Mouse (Mus musculus): Measurements from ENCODE around the gene Sntb2. TPM values are rescaled to one million over a fixed set of nuclear protein-coding genes. Genes with fewer than 3 reads are reported as not detected.
"Not testable (repeated sequence)": the region's sequence is repeated elsewhere in the genome, so short reads cannot be mapped to it uniquely, and the experiment has no call there.

The Sntb2 gene
- polyA plus RNA-seq, 1 experiment from 2014 or later: 15.1 TPM

DNA sequence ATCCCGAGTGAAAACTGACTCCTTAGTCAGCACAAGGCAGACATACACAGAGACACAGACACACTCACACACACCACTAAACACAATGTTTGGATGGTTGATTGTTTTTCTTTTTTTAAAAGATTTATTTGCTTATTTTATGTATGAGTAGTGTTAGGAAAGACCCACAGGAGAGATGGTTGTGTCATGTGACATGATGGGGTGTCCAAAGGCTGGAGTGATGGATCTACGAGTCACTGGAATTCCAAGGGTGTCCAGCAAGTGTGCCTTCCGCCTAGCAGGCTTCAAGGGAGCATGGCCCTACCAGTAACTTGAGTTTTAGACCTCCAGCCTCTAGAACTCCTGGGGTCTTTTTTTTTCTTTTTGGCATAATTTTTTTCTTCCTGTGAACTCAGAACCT is 93.8 kb downstream of the Sntb2 start:
- Histone ChIP-seq H3K4me2 (ENCODE audit: low read length) (no peak overlapping the region), H3K36me3 (ENCODE audit: control insufficient read depth, insufficient read depth, low read length) (no peaks in the 10 kb centered on the region; the same call in 1 of the 2 replicates), H3K9me3 (ENCODE audit: control insufficient read depth, low read length) (no peaks in the 10 kb centered on the region), H3K27me3 (replicated peaks; ENCODE audit: control insufficient read depth, insufficient read depth, low read length) (no peaks in the 10 kb centered on the region), H3K4me1 (replicated peaks; ENCODE audit: control insufficient read depth, insufficient read depth, low read length) (peaks cover 10% of the 10 kb centered on the region), H3K4me3 (ENCODE audit: low read depth, low read length) (no peak overlapping the region), H3K9ac (ENCODE audit: low read length) (no peak overlapping the region), H3K27ac (ENCODE audit: low read depth) (no peak overlapping the region)
- no peak for ATAC-seq (replicated peaks; ENCODE audit: low FRiP score, low TSS enrichment, low read depth)
- WGBS: 80% methylated on average over 3 of the region's 3 CpGs
- DNase-seq (ENCODE audit: low spot score): no peak

DNA sequence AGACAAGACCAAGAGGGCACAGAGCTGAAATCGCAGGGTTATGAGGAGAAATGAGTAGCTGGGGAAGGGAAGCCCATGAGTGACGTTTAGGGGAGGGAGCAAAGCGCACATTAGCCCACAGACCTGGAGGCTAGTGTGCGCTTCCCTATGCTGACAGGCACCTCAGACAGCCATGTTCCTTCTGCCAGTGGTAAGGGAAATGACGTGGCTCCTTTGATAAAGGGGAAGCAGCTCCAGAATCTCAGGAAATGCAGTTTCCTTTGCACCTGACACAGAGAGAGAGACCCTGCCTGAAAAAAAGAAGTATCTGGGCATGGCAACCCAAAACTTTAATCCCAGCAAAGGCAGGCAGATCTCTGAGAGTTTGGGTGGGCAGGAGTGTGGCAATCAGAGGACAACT is 94.5 kb downstream of the Sntb2 start:
- Histone ChIP-seq H3K9me3 (ENCODE audit: control insufficient read depth, low read length) (no peaks in the 10 kb centered on the region), H3K27ac (ENCODE audit: low read depth) (no peak overlapping the region), H3K4me2 (ENCODE audit: low read length) (no peak overlapping the region), H3K27me3 (replicated peaks; ENCODE audit: control insufficient read depth, insufficient read depth, low read length) (no peaks in the 10 kb centered on the region), H3K4me3 (ENCODE audit: low read depth, low read length) (no peak overlapping the region), H3K36me3 (ENCODE audit: control insufficient read depth, insufficient read depth, low read length) (no peaks in the 10 kb centered on the region; the same call in 1 of the 2 replicates), H3K4me1 (replicated peaks; ENCODE audit: control insufficient read depth, insufficient read depth, low read length) (peaks cover 10% of the 10 kb centered on the region), H3K9ac (ENCODE audit: low read length) (no peak overlapping the region)
- WGBS: 67% methylated on average over 5 of the region's 5 CpGs
- ATAC-seq (replicated peaks; ENCODE audit: low FRiP score, low TSS enrichment, low read depth): no peak
- no peak for DNase-seq (ENCODE audit: low spot score)

DNA sequence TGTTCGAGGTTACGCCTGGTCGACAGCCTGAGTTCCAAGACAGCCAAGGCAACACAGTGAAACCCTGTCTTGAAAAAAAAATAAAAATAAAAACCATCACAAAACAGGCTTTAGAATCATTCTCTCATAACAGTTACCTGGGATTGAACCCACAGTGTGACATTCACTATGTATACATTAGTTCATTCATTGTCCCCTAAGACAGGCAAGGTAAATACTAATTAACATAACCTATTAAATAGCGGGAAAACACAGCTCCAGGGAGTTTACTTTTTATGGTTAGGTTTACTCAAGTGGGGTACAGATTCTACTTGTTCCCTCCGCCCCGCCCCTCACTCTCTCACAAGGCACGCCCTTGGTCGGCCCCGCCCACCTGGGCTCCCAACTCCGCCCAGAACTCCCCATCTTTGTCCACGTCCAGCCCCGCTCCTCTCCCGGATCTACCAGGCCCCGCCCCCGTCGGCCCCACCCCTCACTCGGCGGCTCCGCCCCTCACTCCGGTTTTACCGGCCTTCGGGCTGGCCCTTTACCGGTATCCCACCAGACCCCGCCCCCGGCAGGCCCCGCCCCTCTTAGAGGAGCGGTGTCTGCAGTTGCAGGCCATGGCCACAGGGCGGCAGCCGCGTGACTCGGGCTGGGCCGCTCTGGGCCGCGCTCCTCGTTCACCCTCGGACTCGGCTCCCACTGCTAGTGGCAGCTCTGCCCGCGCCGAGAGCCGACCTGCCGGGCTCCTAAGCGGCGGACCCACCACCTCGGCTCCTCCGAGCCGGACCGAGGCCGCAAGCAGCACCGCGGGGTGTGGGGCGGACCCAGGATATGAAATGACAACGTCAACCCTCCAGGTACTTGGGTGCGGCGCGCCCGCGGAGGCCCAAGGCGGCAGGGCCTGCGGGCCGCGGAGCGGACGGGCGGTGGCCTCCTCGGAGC is 95.4 kb downstream of the Sntb2 start, which contains the start of gene Vps4a:
TSS of gene Vps4a (plus strand) at position 573 of the 927 bp plus-strand sequence.
- no peaks in the 10 kb centered on the region for H3K27me3 ChIP-seq (replicated peaks; ENCODE audit: control insufficient read depth, insufficient read depth, low read length)
- H3K4me2 ChIP-seq (ENCODE audit: low read length): peak within 1 kb of the TSS; percentile 57
- peak; percentile 99 for DNase-seq (ENCODE audit: low spot score)
- H3K36me3 ChIP-seq (ENCODE audit: control insufficient read depth, insufficient read depth, low read length): no peaks in the 10 kb centered on the region; the same call in 1 of the 2 replicates
- H3K27ac ChIP-seq (ENCODE audit: low read depth): peak within 1 kb of the TSS; percentile 59
- ATAC-seq (replicated peaks; ENCODE audit: low FRiP score, low TSS enrichment, low read depth): peak; percentile 96
- WGBS: 4% methylated on average over 63 of the region's 66 CpGs
- peak within 1 kb of the TSS; percentile 96 for H3K4me3 ChIP-seq (ENCODE audit: low read depth, low read length)
- peak within 1 kb of the TSS; percentile 91 for H3K9ac ChIP-seq (ENCODE audit: low read length)
- H3K4me1 ChIP-seq (replicated peaks; ENCODE audit: control insufficient read depth, insufficient read depth, low read length): peaks cover 10% of the 10 kb centered on the region
- no peaks in the 10 kb centered on the region for H3K9me3 ChIP-seq (ENCODE audit: control insufficient read depth, low read length)

DNA sequence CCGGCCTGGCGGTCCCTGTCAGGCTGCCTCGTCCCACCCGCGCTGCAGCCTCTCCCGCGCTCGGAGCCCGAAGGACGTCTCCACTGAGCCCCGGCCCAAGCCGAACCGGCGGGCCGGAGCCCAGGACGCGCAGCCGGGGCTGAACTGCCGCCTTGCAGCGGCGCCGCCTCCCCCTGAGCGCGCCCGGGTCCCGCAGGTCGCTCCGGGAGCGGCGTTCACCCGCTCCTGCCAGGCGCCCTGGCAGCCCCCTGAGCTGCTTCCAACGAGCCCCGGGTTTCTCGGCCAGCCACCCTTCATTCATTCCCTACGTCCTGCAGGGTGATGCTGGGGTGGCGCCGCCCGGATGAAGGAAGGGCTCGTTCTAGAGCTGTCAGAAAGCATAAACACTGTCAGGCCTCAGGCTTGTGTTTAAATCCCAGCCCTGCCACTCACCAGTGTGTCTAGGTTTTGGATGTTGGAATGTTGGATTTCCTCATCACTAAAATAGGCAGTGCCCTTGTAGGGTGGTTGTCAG is 96.1 kb downstream of the Sntb2 start:
- no peaks in the 10 kb centered on the region for H3K27me3 ChIP-seq (replicated peaks; ENCODE audit: control insufficient read depth, insufficient read depth, low read length)
- ATAC-seq (replicated peaks; ENCODE audit: low FRiP score, low TSS enrichment, low read depth): no peak
- peak overlapping the region; percentile 96 for H3K4me3 ChIP-seq (ENCODE audit: low read depth, low read length)
- peak overlapping the region; percentile 59 for H3K27ac ChIP-seq (ENCODE audit: low read depth)
- DNase-seq (ENCODE audit: low spot score): no peak
- under 1% methylated on average over 40 of the region's 40 CpGs for WGBS
- H3K9me3 ChIP-seq (ENCODE audit: control insufficient read depth, low read length): no peaks in the 10 kb centered on the region
- peak overlapping the region; percentile 57 for H3K4me2 ChIP-seq (ENCODE audit: low read length)
- peak overlapping the region; percentile 91 for H3K9ac ChIP-seq (ENCODE audit: low read length)
- peaks cover 3% of the 10 kb centered on the region for H3K36me3 ChIP-seq (ENCODE audit: control insufficient read depth, insufficient read depth, low read length)
- peaks cover 10% of the 10 kb centered on the region for H3K4me1 ChIP-seq (replicated peaks; ENCODE audit: control insufficient read depth, insufficient read depth, low read length)

DNA sequence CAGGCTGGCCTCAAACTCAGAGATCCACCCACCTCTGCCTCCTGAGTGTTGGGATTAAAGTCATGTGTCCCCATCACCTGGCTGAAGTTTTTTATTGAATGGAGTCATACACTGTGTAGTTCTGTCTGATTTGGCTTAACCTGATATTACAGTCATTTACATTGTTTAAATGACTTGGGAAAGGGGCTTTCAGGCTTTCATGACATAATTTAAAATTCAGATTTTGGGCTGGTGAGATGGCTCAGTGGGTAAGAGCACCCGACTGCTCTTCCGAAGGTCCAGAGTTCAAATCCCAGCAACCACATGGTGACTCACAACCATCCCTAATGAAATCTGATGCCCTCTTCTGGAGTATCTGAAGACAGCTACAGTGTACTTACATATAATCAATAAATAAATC is 98.1 kb downstream of the Sntb2 start:
- H3K4me2 ChIP-seq (ENCODE audit: low read length): not testable (repeated sequence)

DNA sequence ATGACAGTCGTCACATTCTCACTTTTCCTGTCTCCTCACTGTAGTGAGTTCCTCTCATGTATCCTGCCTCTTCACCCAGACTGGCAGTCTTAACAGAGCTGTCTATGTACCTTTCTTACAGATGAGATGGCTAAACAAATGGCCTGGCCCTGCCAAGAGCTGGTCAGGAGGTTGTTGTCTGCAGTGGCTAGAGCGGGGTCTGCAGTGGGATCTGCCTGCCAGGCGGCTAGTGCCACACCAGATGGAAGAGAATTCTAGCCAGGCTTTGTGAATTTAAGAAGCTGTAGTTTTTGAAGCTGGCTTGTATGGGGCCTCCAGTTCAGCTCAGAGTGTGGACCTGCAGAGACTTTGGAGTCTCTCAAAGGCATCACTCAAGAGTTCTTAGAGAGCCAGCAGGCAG is 100.1 kb downstream of the Sntb2 start:
- H3K27ac ChIP-seq (ENCODE audit: low read depth): no peak overlapping the region
- H3K4me2 ChIP-seq (ENCODE audit: low read length): no peak overlapping the region
- peaks cover 33% of the 10 kb centered on the region for H3K36me3 ChIP-seq (ENCODE audit: control insufficient read depth, insufficient read depth, low read length)
- peaks cover 10% of the 10 kb centered on the region for H3K4me1 ChIP-seq (replicated peaks; ENCODE audit: control insufficient read depth, insufficient read depth, low read length)
- no peak for ATAC-seq (replicated peaks; ENCODE audit: low FRiP score, low TSS enrichment, low read depth)
- 93% methylated on average over 3 of the region's 3 CpGs for WGBS
- H3K9ac ChIP-seq (ENCODE audit: low read length): no peak overlapping the region
- H3K9me3 ChIP-seq (ENCODE audit: control insufficient read depth, low read length): no peaks in the 10 kb centered on the region
- DNase-seq (ENCODE audit: low spot score): no peak
- no peak overlapping the region for H3K4me3 ChIP-seq (ENCODE audit: low read depth, low read length)
- no peaks in the 10 kb centered on the region for H3K27me3 ChIP-seq (replicated peaks; ENCODE audit: control insufficient read depth, insufficient read depth, low read length)

More for the DNA sequence above, 98.1 kb downstream of the Sntb2 start:
- H3K27ac ChIP-seq (ENCODE audit: low read depth); DNase-seq (ENCODE audit: low spot score); H3K4me3 ChIP-seq (ENCODE audit: low read depth, low read length); H3K27me3 ChIP-seq (replicated peaks; ENCODE audit: control insufficient read depth, insufficient read depth, low read length); H3K9ac ChIP-seq (ENCODE audit: low read length); ATAC-seq (replicated peaks; ENCODE audit: low FRiP score, low TSS enrichment, low read depth); H3K9me3 ChIP-seq (ENCODE audit: control insufficient read depth, low read length): not testable (repeated sequence)
- 92% methylated on average over 2 of the region's 2 CpGs for WGBS
- H3K36me3 ChIP-seq (ENCODE audit: control insufficient read depth, insufficient read depth, low read length): peaks cover 13% of the 10 kb centered on the region
- peaks cover 10% of the 10 kb centered on the region for H3K4me1 ChIP-seq (replicated peaks; ENCODE audit: control insufficient read depth, insufficient read depth, low read length)

DNA sequence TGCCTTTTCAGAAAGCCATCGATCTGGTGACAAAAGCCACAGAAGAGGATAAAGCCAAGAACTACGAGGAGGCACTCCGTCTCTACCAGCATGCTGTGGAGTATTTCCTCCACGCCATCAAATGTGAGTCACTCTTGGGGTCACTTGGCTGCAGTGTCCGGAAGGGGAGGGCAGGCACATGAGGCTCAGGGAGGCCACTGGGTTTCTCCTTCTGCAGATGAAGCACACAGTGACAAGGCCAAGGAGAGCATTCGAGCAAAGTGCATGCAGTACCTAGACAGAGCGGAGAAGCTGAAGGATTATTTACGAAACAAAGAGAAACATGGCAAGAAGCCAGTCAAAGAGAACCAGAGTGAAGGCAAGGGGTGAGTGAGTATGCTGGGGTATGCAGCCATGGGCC is 101.1 kb downstream of the Sntb2 start:
- H3K4me2 ChIP-seq (ENCODE audit: low read length): no peak overlapping the region
- H3K36me3 ChIP-seq (ENCODE audit: control insufficient read depth, insufficient read depth, low read length): peaks cover 39% of the 10 kb centered on the region
- no peak overlapping the region for H3K4me3 ChIP-seq (ENCODE audit: low read depth, low read length)
- 81% methylated on average over 8 of the region's 8 CpGs for WGBS
- H3K4me1 ChIP-seq (replicated peaks; ENCODE audit: control insufficient read depth, insufficient read depth, low read length): peaks cover 10% of the 10 kb centered on the region
- DNase-seq (ENCODE audit: low spot score) (no peak), ATAC-seq (replicated peaks; ENCODE audit: low FRiP score, low TSS enrichment, low read depth) (no peak)
- H3K9ac ChIP-seq (ENCODE audit: low read length): no peak overlapping the region
- H3K27me3 ChIP-seq (replicated peaks; ENCODE audit: control insufficient read depth, insufficient read depth, low read length): no peaks in the 10 kb centered on the region
- no peak overlapping the region for H3K27ac ChIP-seq (ENCODE audit: low read depth)
- H3K9me3 ChIP-seq (ENCODE audit: control insufficient read depth, low read length): no peaks in the 10 kb centered on the region

DNA sequence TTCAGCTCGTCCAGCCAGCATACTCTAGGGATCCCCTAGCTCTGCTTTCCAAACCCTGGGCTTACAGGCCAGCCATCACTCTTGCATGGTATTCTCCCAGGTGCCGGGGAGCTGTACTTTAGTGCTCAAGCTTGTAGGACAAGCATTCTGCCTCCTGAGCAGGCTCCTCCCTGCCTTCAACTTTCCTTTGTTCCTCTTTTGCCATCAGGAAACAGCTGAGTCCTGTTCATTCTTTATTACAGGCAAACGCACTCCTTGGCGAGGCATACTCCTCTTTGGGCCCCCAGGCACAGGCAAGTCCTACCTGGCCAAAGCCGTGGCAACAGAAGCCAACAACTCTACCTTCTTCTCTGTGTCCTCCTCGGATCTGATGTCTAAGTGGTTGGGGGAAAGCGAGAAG is 105.1 kb downstream of the Sntb2 start:
- H3K4me2 ChIP-seq (ENCODE audit: low read length): no peak overlapping the region
- H3K9ac ChIP-seq (ENCODE audit: low read length): no peak overlapping the region
- H3K36me3 ChIP-seq (ENCODE audit: control insufficient read depth, insufficient read depth, low read length): peaks cover 79% of the 10 kb centered on the region
- H3K27me3 ChIP-seq (replicated peaks; ENCODE audit: control insufficient read depth, insufficient read depth, low read length): no peaks in the 10 kb centered on the region
- no peak overlapping the region for H3K4me3 ChIP-seq (ENCODE audit: low read depth, low read length)
- H3K9me3 ChIP-seq (ENCODE audit: control insufficient read depth, low read length): no peaks in the 10 kb centered on the region
- DNase-seq (ENCODE audit: low spot score) (no peak), ATAC-seq (replicated peaks; ENCODE audit: low FRiP score, low TSS enrichment, low read depth) (no peak)
- 79% methylated on average over 7 of the region's 7 CpGs for WGBS
- H3K4me1 ChIP-seq (replicated peaks; ENCODE audit: control insufficient read depth, insufficient read depth, low read length): no peaks in the 10 kb centered on the region
- H3K27ac ChIP-seq (ENCODE audit: low read depth): no peak overlapping the region

All from intestine, embryonic 14.5 days (tissue).